Mouse (Mus musculus): ENCODE measurements at regions not wholly inside any gene's neighbourhood (a gene's known extent, or its start where the extent isn't known, plus 50 kb on each side); places are given as distances from the start of the nearest gene placed in this dataset.

- TF ChIP-seq CHD2 (IDR thresholded peaks at IDR 0.05; ENCODE audit: low read depth, low read length) (no peak), HCFC1 (IDR thresholded peaks at IDR 0.05; ENCODE audit: borderline replicate concordance, insufficient read depth, low read length) (no peak), MAFK (IDR thresholded peaks at IDR 0.05; ENCODE audit: insufficient read depth, low read depth, low read length) (no peak), ZC3H11A (IDR thresholded peaks at IDR 0.05; ENCODE audit: borderline replicate concordance, low read depth, low read length) (no peak), ZNF384 (IDR thresholded peaks at IDR 0.05; ENCODE audit: low read depth, low read length) (no peak)
These were observed 354.9 kb upstream of the Trib2 start for GRCm38 (mm10) chr12:16171636-16172035.

All from ES-E14 (cell line).